8 mouse cellular contexts compared by ENCODE assay signal in genomic region chr2:107945837-107946451, GRCm38 (mm10).
DNase-seq lines count a peak whose midpoint lies in the region; ATAC-seq and TF ChIP-seq lines count a peak whose summit lies in the region.

No protein-coding gene starts in this region.

- peak; percentile 56 for TF ChIP-seq CTCF in heart, adult 2 months (IDR thresholded peaks at IDR 0.05)

- DNase-seq in heart, adult 2 months: no peak
- no peak for DNase-seq in heart, adult 9 months (ENCODE audit: low spot score in 2 of 2)
- DNase-seq in right cerebral cortex, adult 2 months (ENCODE audit: low spot score in 2 of 2): peak; percentile 20 to 27
- DNase-seq in right cerebral cortex, postnatal 36 days (ENCODE audit: low spot score in 2 of 2): no peak
- peak; percentile 73 for DNase-seq in embryo, embryonic 11 days
- peak; percentile 23 to 38 for DNase-seq in kidney, postnatal 4 days
- no peak for DNase-seq in thymus, postnatal 36 days

- no peak overlapping the region for H3K9ac ChIP-seq in heart, adult 2 months (ENCODE audit: low read depth, low read length)

- no peak overlapping the region for H3K4me3 ChIP-seq in heart, adult 2 months

- no peaks in the 10 kb centered on the region for H3K27me3 ChIP-seq in heart, adult 2 months (ENCODE audit: control insufficient read depth, insufficient read depth, low read length)

- intact Hi-C loops in heart, adult 2 months (cut with DNase I): no loop called here

- H3K79me2 ChIP-seq in heart, adult 2 months (replicated peaks; ENCODE audit: control insufficient read depth, insufficient read depth, low read length): no peaks in the 10 kb centered on the region

- H3K27ac ChIP-seq in heart, adult 2 months: no peak overlapping the region

- no peaks in the 10 kb centered on the region for H3K4me1 ChIP-seq in heart, adult 2 months (ENCODE audit: control insufficient read depth, insufficient read depth, low read length)

- TF ChIP-seq POLR2A in heart, adult 2 months (IDR thresholded peaks at IDR 0.05; ENCODE audit: insufficient read depth, low read depth, low read length): no peak

- no peaks in the 10 kb centered on the region for H3K36me3 ChIP-seq in heart, adult 2 months (ENCODE audit: control insufficient read depth, insufficient read depth, low read length)

- no peak for TF ChIP-seq EP300 in heart, adult 2 months (IDR thresholded peaks at IDR 0.05; ENCODE audit: insufficient read depth, low read depth, low read length)

- 17% methylated on average over 3 of the region's 3 CpGs for WGBS in heart, adult 2 months

- ATAC-seq in monocyte, adult 5-6 weeks (replicated peaks; ENCODE audit: insufficient number of reproducible peaks, low FRiP score, low TSS enrichment, poor library complexity, severe bottlenecking): no peak

Comparison
In these comparisons a context has a peak if more than half of its experiments do, and no peak if none do; other contexts are left out.
1. DNase-seq: peak in right cerebral cortex, adult 2 months (2 of 2), embryo, embryonic 11 days (single experiment) and kidney, postnatal 4 days (2 of 2); none in heart, adult 2 months (0 of 2), heart, adult 9 months (0 of 2), right cerebral cortex, postnatal 36 days (0 of 2) and thymus, postnatal 36 days (0 of 2).